Mouse (Mus musculus) subcutaneous adipose tissue, adult 2 months (tissue): ENCODE data around the gene Vmn2r39. TPM values are rescaled to one million over a fixed set of nuclear protein-coding genes. Genes with fewer than 3 reads are reported as not detected.

Source experiments
- polyA plus RNA-seq: library from polyadenylated mRNA; depleted of rRNA; stranded (reverse); fragments of >200 nt; gene quantifications from 2 replicates; pipeline ENCODE4 v1.2.3, GENCODE M21; 2012; ENCODE audit warnings: low replicate concordance; rRNA removed

Vmn2r39 gene
- polyA plus RNA-seq, result not detected in 2 replicates

GRCm38 (mm10) chr7:9030698-9031097 is at the start of gene Vmn2r39:
Gene Vmn2r39, minus strand, starts transcription at chr7:9030798.

Other genes with a start within 250 kb of the Vmn2r39 start
- gene Vmn2r40, start 99.4 kb downstream of the Vmn2r39 start, polyA plus RNA-seq, result not detected in 2 replicates
- gene Vmn2r38, start 67.1 kb upstream of the Vmn2r39 start, polyA plus RNA-seq, result not detected in 2 replicates
- gene Vmn2r37, start 192.9 kb upstream of the Vmn2r39 start, polyA plus RNA-seq, result not detected in 2 replicates